12 mouse cellular contexts compared by ENCODE assay signal in the genomic region with DNA sequence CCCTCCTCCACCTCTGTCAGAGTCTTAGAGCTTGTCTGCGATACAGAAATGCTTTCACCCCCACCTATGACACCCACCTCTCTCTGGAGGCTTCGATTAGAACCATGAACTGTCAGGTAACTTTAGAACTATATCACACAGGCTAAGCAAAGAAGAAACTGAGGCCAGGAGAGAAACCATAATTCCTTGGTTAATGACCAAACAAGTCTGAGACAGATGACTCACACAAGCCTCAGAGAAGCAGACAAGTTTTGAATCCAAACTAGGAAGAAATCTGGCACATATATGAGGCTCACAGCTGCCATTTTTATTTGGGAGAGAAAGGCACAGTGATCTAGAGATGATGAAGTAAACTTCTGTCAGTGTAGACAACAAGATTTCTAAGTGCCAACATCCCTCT.
DNase-seq lines count a peak whose midpoint lies in the region; ATAC-seq and TF ChIP-seq lines count a peak whose summit lies in the region.
"Had no signal": no experiment of that assay in that cellular context is flagged by ENCODE, and none has a peak within 500 bp of the region (broad histone marks: within the 10 kb centered on the region; RNA-seq: fewer than 3 reads in every experiment).

No protein-coding gene starts in this region.

- H3K27ac ChIP-seq in cerebellum, adult 2 months (ENCODE audit: insufficient read depth, low read length) = no peak overlapping the region
- no peak overlapping the region for H3K27ac ChIP-seq in forebrain, postnatal 0 days (ENCODE audit: low read depth, low read length)
- H3K27ac ChIP-seq in midbrain, embryonic 13.5 days = no peak overlapping the region

- WGBS in cerebellum, adult 2 months = 68% methylated on average over 2 of the region's 2 CpGs
- WGBS in forebrain, postnatal 0 days = 26% methylated on average over 2 of the region's 2 CpGs
- WGBS in midbrain, embryonic 13.5 days = 61% methylated on average over 2 of the region's 2 CpGs

- H3K4me1 ChIP-seq in cerebellum, adult 2 months (ENCODE audit: control insufficient read depth, insufficient read depth, low read length) = no peaks in the 10 kb centered on the region; the same call in 1 of the 2 replicates
- H3K4me1 ChIP-seq in forebrain, postnatal 0 days (ENCODE audit: insufficient read depth) = no peaks in the 10 kb centered on the region
- H3K4me1 ChIP-seq in midbrain, embryonic 13.5 days (replicated peaks) = peaks cover 25% of the 10 kb centered on the region

- peak overlapping the region; percentile 71 for H3K4me2 ChIP-seq in forebrain, postnatal 0 days (ENCODE audit: low read depth)
- peak overlapping the region; percentile 80 for H3K4me2 ChIP-seq in midbrain, embryonic 13.5 days (replicated peaks)

- no peak for DNase-seq in cerebellum, adult 2 months
- no peak for DNase-seq in cerebellum, postnatal 14 days
- DNase-seq in Muller cell, postnatal 12 days (ENCODE audit: inconsistent ontology term) = peak; percentile 73
- DNase-seq in forebrain, postnatal 0 days = no peak
- DNase-seq in gastrocnemius, adult 8-10 months (ENCODE audit: low spot score in 2 of 2) = no peak
- no peak for DNase-seq in kidney, postnatal 14 days
- no peak for DNase-seq in natural killer cell, adult 2 months (ENCODE audit: low spot score in 2 of 2)
- DNase-seq: embryo, embryonic 11 days; kidney, postnatal 25 days; thymus, adult 2 months had no signal

- no peak for TF ChIP-seq POLR2A in cerebellum, adult 2 months (IDR thresholded peaks at IDR 0.05; ENCODE audit: borderline replicate concordance, insufficient read depth, low read length)

- no peak for ATAC-seq in forebrain, postnatal 0 days
- ATAC-seq in midbrain, embryonic 13.5 days = no peak
- ATAC-seq: lung, postnatal 0 days had no signal

- no peaks in the 10 kb centered on the region for H3K9me3 ChIP-seq in forebrain, postnatal 0 days (ENCODE audit: low read length)
- no peaks in the 10 kb centered on the region for H3K9me3 ChIP-seq in midbrain, embryonic 13.5 days

- H3K9ac ChIP-seq in forebrain, postnatal 0 days = peak overlapping the region; percentile 69; the same call in 1 of the 2 replicates
- peak overlapping the region; percentile 42; the same call in 1 of the 2 replicates for H3K9ac ChIP-seq in midbrain, embryonic 13.5 days (replicated peaks)

- no peak for TF ChIP-seq CTCF in cerebellum, adult 2 months (IDR thresholded peaks at IDR 0.05; ENCODE audit: borderline replicate concordance, insufficient read depth, low read depth, low read length)
- no peak for TF ChIP-seq CTCF in forebrain, postnatal 0 days (IDR thresholded peaks at IDR 0.05; ENCODE audit: low read depth)

- H3K36me3 ChIP-seq in forebrain, postnatal 0 days (ENCODE audit: insufficient read depth) = no peaks in the 10 kb centered on the region
- H3K36me3 ChIP-seq in midbrain, embryonic 13.5 days = no peaks in the 10 kb centered on the region

- no peaks in the 10 kb centered on the region for H3K27me3 ChIP-seq in cerebellum, adult 2 months (ENCODE audit: control insufficient read depth, insufficient read depth, low read length)
- H3K27me3 ChIP-seq in forebrain, postnatal 0 days (ENCODE audit: insufficient read depth, low read length) = no peaks in the 10 kb centered on the region
- H3K27me3 ChIP-seq in midbrain, embryonic 13.5 days = no peaks in the 10 kb centered on the region

- peak overlapping the region; percentile 22 for H3K4me3 ChIP-seq in cerebellum, adult 2 months (replicated peaks; ENCODE audit: insufficient read depth, low read depth, low read length)
- H3K4me3 ChIP-seq in forebrain, postnatal 0 days (ENCODE audit: low read depth, low read length) = peak overlapping the region; percentile 68
- peak overlapping the region; percentile 58 for H3K4me3 ChIP-seq in midbrain, embryonic 13.5 days (replicated peaks)
